Mouse (Mus musculus) B cell, adult 62 days (primary cell): Measurements from ENCODE around the gene 2410015M20Rik. TPM values are rescaled to one million over a fixed set of nuclear protein-coding genes. Genes with fewer than 3 reads are reported as not detected.

ENCODE experiments used
- total RNA-seq: library from RNA; stranded (reverse); gene quantifications from 4 replicates; pipeline ENCODE4 v1.2.4, GENCODE M21; 2023

The 2410015M20Rik gene
- 82.1 to 105 TPM (median 84.1 TPM) in 4 replicates for total RNA-seq

DNA sequence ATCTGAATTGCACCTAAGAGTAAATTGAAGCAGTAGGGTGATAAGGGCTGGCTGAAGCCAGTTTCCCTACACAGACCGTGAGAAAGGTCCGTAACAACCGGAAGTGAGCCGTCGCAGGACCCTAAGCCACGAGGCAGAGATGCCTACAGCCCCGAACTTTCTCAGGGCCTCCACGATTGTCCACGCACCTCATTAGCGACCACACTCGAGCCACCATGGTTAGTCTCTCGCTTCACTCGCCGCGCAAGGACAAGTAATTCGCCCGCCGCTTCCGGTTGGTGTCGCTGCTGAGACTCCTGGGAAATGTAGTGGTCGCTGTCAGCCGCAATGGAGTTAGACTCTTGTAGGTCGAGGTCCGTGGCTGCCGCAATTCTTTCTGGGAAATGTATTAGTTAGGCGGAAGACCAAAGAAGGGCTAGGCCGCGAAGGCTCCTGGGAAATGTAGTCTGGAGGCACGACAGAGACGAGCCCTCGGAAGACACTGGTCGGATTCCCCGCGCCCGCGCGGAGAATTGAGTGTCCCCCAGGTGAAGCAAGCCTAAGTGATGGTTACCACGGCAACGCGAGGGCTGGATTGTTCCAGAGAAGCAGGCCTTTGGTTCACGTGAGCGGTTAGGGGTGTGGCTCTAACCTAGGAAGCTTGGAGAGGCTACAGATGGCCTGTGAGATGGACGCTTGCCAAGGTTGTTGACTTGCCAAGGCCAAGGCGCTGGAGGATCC is at the start of gene 2410015M20Rik:
Gene 2410015M20Rik, minus strand, starts transcription at position 320 of the 720 bp plus-strand sequence.

DNA sequence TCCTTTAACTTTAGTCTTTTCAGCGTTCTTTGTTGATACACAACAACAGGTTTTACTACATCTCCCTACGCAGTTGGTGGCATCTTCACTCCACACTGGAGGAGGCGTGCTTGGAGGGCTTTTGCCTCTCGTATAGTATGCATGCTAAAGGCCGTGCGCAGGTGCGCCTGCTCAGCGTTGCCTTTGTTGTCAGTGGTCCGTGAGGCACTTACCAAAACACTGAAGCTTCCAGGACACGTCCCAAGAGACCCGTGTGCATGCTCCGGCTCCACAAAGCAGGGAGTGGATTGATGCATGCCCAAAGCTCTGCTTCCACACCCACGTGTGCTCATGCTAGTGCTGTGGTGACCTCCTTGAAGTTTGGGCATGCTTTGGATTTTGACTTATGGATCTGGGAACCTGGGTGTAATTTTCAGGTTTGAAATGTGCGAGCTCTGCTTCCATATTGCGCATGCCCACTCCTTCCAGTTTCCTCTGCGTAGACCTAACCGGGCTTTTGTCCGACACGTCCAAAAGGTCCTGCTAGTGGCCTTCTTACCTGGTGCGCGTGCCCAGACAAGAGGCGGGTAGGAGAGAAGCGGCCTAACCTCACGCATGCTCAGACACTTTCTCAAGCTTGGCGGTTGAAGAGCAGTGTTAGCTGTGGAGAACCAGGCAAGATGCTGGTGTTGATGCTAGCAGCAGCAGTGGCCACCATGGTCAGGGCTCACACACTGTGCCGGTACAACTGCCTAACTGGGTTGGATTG is 18.1 kb upstream of the 2410015M20Rik start, which contains the start of gene Catsperd:
Gene Catsperd, plus strand, starts transcription at position 614 of the 748 bp plus-strand sequence.

DNA sequence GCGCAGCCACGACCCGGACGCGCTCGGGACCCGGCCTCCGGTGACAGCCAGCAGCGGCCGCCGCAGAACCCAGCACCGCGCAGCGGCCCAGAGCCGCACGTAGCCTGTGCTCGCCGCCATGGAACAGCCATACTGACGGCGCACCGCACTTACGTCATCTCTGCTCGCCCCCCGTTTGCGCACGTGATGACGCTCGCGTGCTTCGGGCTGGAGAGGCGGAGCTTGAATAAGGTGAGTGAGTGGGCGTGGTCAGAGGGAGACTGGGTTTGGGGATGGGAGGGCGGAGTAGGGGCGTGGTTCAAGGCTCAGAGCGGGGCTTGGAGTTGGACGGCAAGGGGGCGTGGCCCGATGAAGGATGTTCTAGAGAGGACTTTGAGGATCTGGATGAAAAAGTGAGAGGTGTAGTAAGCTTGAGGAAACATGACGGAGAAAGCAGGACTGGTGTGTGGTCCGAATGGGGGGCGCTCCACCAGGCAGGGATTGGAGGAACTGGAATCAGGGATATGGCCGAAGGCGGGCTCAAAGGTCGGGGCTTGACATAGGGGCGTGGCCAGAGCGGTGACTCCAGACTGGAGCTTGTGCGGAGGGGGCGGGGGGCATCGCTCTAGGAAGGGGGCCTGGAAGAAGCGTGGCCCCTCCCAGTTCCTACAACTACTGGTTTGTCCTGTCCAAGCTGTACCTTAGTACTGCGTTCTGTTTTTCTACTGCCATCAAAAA is 17.3 kb upstream of the 2410015M20Rik start, which contains the start of gene Lonp1:
Gene Lonp1, minus strand, starts transcription at position 134 of the 717 bp plus-strand sequence.

DNA sequence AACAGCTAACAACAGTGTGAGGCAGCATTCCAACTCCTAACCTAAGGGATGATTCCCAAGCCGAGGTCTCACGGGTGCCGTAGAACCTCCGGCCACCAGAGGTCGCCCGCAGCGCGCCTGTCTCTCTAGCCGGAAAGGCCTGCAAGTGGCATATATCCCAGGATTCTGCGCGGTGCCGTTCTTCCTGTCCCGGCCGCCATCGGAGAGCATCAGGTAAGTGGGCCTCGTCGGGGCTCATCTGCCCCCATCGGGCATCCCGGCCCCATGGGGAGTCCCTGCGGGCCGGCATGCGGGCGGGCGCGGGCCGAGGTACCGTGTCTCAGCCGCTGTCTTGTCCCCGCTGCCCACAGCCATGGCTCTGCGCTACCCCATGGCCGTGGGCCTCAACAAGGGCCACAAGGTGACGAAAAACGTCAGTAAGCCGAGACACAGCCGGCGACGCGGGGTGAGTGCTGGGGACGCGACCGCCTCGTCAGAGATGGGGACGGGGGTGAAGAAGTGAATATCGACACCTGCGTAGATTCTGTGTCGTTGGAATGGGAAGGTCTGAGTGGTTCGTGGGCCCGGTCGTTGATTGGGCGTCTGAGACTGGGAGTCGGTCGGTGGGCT is 3.8 kb upstream of the 2410015M20Rik start, which contains the start of gene Rpl36:
Gene Rpl36, plus strand, starts transcription at position 181 of the 609 bp plus-strand sequence.

DNA sequence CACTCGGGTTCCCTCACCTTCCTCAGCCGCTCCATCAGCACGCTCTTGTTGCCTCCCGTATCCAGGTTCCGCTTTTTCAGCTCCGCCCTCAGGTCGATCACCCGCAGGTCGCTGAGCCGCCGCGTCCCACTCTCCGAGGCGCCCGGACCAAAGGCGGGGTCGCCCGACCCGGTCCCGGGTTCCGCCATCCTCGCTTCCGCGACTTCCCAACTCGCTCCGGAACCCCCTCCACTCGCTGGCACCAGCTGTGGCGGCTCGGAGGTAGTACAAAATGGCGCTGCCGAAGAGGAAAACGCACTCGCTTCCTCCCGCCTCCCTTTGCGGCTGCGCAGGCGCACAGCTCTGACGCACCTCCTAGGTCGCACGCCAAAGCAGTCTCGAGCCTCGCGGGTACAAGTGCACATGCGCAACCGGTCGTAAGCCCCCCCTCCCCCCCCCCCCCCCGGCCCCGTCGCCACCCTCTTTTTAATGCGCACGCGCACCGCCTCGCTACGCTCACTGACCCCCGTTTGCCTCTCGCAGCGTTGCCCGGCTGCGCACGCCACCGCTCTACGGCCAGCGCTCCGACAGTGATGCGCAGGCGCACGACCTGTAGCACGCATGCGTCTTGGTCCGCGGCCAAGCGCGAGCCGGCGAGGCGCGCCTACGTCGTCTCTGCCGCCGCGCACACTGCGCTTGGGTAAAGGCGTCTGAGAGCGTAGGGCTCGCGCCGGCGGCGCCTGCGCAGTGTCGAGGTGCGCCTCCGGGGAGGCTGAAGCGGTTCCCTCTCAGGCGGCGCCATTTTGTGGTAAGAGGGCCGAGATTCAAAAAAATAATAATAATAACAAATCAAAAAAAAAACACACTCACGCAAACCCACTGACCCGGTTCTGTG is 25.1 kb downstream of the 2410015M20Rik start, which contains the start of the genes Safb2 and Safb:
Gene Safb2, minus strand, starts transcription at position 329 of the 874 bp plus-strand sequence.
Gene Safb, plus strand, starts transcription at position 569 of the 874 bp plus-strand sequence.

Other genes starting within 250 kb of the 2410015M20Rik start
- gene Ptprs, start 133.3 kb downstream of the 2410015M20Rik start, total RNA-seq = 16.3 to 21.7 TPM (median 19.0 TPM) in 4 replicates
- gene Znrf4, start 97.3 kb downstream of the 2410015M20Rik start, total RNA-seq = not detected in 4 replicates
- gene Gm20219, start 55.4 kb downstream of the 2410015M20Rik start, total RNA-seq = 10.2 to 15.3 TPM (median 11.5 TPM) in 4 replicates
- gene Safb2, start 25.2 kb downstream of the 2410015M20Rik start, total RNA-seq = 580 to 621 TPM (median 606 TPM) in 4 replicates
- gene Safb, start 24.9 kb downstream of the 2410015M20Rik start, total RNA-seq = 300 to 341 TPM (median 315 TPM) in 4 replicates
- gene Rpl36, start 3.6 kb upstream of the 2410015M20Rik start, total RNA-seq = 1,445 to 1,606 TPM (median 1,506 TPM) in 4 replicates
- gene Lonp1, start 17.1 kb upstream of the 2410015M20Rik start, total RNA-seq = 58.1 to 63.6 TPM (median 61.4 TPM) in 4 replicates
- not detected in 4 replicates for gene Catsperd, start 18.4 kb upstream of the 2410015M20Rik start, total RNA-seq
- 98.8 to 117 TPM (median 102 TPM) in 4 replicates for gene Ranbp3, start 63.5 kb upstream of the 2410015M20Rik start, total RNA-seq
- 41.0 to 65.0 TPM (median 54.5 TPM) in 4 replicates for gene Ndufa11, start 108.0 kb upstream of the 2410015M20Rik start, total RNA-seq
- gene Vmac, start 108.3 kb upstream of the 2410015M20Rik start, total RNA-seq = 12.0 to 16.4 TPM (median 13.5 TPM) in 4 replicates
- not detected in 4 replicates for gene Nrtn, start 147.8 kb upstream of the 2410015M20Rik start, total RNA-seq
- 73.7 to 85.2 TPM (median 78.0 TPM) in 4 replicates for gene Dus3l, start 155.0 kb upstream of the 2410015M20Rik start, total RNA-seq
- 1.0 to 1.9 TPM (median 1.1 TPM) in 4 replicates for gene Prr22, start 160.5 kb upstream of the 2410015M20Rik start, total RNA-seq
- gene Rfx2, start 221.2 kb upstream of the 2410015M20Rik start, total RNA-seq = 10.1 to 14.5 TPM (median 11.7 TPM) in 4 replicates